Mouse (Mus musculus): ENCODE measurements around the gene Zfp618.

GRCm38 (mm10) chr4:63084473-63084889 is 119.1 kb downstream of the Zfp618 start:
- TF ChIP-seq CTCF (IDR thresholded peaks at IDR 0.05; ENCODE audit: extremely low read depth, insufficient read depth, low read length), result no peak
- TF ChIP-seq POLR2A (IDR thresholded peaks at IDR 0.05; ENCODE audit: extremely low read depth, insufficient read depth, low read length), result no peak

Data from cortical plate, adult 2 months (tissue).